Mouse (Mus musculus) urinary bladder, postnatal 36 days (tissue): Measurements from ENCODE around the gene Cpeb1.
"Not testable (repeated sequence)": the region's sequence is repeated elsewhere in the genome, so short reads cannot be mapped to it uniquely, and the experiment has no call there.

Experiments
- DNase-seq, 2 experiments: peaks; one replicate each; pipeline ENCODE4 v3.0.0; 2022; ENCODE audit warnings: low spot score in 2 of 2, mixed read lengths in 1 of 2

Cpeb1 gene

DNA sequence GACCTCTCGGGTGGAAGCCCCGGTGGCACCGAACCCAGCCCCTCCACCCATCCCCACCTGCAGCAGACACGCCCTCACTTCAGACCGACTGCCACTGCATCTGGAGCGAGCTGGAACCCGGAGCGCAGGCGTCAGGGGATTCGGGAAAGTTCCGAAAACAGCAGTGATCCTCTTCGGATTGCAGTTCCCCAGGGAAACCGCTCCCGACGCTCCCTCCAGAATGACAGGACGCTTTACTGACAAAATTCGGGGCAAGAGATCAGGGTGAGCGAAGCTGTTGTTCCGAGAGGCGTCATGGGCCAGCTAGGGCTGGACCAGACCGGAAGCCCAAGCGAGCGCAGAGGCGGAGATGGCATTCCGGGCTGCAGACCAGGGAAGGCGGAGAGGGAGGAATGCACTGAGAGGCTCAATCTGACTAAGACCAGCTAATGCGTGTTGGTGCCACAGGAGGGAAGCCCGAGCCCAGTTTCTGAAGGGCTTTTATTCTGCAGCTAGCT is at the start of gene Cpeb1:
Gene Cpeb1, minus strand, starts transcription at position 311 of the 497 bp plus-strand sequence.
- peak; percentile 52 to 73 for DNase-seq

DNA sequence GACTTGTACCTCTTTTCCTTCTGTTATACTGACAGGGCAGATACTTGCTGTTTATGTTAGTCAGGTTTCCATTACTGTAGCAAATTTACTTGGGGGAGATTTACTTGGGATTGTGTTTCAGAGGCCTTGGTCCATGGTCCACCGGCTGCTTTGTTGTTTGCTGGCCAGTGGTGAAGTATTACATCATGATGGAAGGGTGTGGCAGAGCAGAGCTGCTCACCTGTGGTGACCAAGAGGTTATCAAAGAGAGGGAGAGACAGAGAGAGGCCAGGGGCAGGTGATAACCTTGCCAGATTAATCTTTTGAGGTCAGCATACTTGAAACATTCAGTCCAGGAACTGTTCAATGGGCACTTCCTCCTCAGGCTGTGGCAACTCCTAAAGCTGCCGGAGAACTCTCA is 45.8 kb upstream of the Cpeb1 start:
- DNase-seq, result no peak

DNA sequence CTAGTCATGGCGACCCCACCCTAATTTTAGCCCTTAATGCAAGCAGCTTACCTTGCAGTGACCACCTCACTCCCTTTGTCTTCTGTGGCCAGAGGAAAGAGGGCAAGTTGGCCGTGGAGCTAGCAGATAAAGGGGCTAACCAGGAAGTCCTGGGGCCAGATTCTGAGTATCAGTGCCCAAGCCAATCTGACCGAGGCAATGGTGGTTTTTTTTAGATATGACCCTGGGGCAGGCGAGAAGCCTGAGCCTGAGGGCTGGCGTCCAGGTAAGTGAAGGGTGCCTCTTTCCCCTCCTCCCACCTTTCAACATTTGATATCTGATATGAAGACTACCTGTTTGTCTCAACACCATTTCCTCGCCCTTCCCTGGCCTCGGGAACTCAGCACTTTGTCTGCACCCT is 42.9 kb upstream of the Cpeb1 start, which contains the start of gene BC048679:
Gene BC048679, minus strand, starts transcription at position 101 of the 400 bp plus-strand sequence.
- no peak for DNase-seq

DNA sequence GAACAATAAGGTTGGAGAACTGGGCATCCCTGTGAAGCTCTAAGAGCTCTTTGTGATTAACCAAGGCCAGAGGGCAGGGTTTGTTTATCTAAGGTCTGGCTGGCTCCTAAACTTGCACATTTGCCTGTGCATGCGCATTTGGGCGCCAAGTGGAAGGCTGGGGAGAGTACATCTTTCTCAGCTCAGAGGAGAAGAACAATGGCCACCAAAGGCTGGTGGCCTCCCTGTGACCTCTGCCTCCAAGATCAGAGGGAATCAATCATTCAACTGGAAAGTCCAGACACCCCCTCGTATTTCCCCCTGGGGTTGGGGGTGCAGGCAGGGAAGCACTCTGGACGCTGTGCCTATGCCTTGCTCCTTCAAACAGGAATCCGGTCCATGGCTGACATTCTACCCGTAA is 41.9 kb upstream of the Cpeb1 start:
- DNase-seq, result no peak

DNA sequence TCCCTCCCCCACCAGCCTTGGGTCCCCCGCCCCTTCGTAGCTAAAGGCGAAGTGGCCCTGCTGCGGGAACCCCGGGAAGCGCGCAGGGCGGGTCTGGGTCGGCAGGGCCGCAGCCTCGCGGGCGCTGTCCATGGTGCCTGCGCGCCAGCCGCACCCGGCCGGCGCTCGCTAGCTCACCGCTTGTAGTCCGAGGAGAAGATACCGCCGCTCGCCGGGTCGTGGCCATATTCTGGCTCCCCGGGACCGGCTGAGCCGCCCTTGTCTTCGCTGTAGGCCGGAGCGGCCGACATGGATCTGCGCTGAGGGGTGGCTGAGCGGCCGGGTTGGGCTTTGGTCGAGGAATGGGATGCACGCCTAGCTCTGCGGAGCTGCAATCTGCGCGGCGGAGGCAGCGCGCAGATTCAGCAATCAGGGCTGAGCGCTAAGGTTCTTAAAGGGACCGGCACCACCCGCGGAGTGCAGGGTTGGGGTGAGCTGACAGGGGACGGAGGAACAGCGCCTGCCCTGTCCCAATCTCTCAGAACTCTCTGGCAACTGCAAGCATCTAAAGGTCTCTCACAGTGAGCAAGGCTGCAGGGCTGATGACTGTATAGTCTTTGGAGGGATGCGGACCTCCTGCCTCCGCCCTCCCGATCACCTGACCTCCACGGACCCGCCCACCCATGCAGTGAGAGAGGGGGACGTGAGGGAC is 38.2 kb upstream of the Cpeb1 start, which contains the start of gene Ap3b2:
Gene Ap3b2, minus strand, starts transcription at position 595 of the 691 bp plus-strand sequence.
- peak; percentile 49 to 50 for DNase-seq

DNA sequence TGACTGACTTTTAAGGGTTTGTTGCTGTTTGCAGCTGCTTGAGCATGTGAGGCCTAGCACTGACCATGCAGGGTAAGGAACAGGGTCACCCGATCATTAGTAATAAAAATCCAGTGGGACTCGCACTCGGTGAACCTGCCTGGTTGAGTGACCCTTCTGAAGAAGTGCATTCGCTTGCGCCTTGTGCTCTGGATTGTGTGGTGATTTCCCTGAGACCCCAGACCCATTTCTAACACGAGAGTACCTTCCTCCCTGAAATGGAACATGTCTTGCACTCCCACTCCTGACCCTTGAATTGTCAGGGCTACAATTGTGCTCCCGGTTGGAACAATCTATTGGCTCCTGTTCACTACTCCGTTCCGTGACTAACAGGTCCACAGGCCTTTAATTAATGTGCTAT is 37.4 kb upstream of the Cpeb1 start:
- no peak for DNase-seq

DNA sequence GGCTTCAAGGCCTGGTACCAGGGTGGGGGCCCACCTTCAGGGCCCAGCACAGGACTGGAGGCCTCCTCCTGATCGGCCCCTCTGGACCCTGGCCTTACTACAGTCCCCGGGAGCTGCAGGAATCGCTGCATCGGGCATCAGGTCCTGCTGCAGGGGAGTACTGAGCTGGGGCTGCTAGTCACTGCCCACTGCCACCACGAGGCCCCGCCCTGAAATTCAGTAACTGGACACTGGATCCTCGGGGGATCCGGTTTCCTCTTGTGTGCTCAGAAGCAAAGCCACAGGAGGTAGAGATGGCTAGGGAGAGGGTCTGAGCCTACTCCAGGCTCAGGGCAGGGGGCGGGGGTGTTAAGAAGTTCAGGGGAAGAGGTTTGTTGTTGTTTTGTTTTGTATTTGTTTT is 34.4 kb upstream of the Cpeb1 start:
- no peak for DNase-seq

DNA sequence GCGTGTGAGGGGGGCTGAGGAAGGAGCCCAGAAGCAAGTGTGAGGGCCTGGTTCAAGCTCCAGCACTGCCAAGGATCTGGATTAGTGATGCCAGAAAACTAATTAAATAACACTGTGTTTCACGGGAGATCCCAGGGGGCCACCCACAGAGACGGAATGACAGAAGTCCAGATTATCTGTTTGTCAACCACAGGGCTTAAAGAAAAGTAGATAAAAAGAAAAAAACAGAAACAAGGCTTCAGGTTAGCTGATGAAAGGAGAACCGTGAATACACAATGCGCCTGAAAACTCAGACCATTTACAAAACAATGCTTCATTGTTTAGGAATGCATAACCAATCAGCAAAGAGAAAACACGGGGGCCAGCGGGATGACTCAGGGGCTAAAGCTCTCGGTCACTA is 25.5 kb upstream of the Cpeb1 start:
- DNase-seq, result no peak

DNA sequence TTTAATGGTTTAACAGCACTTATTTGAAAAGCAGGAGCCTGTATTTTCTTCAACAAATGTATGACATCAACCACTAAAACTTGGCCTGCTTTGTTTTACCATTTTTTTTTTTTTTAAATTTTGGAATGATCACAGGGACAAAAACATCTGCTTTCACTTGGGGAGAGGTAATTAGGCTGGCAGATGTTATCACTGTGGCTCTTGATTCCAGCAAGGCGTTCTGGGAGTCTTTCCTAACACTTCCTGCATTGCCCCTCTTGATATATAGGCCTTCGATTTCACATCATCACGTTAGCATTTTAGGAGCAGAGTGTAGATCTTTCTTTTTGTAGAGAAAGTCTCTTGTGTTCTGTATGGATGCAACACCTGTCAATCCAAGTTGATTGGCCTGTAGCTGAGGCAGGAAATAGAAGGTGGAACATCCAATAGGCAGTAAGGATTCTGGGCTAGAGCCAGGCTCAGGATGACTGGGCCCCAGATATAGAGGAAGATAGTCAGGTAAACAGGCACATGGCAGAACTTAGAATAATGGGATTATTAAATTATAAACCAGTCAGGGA is 24.3 kb upstream of the Cpeb1 start:
- DNase-seq, result no peak

DNA sequence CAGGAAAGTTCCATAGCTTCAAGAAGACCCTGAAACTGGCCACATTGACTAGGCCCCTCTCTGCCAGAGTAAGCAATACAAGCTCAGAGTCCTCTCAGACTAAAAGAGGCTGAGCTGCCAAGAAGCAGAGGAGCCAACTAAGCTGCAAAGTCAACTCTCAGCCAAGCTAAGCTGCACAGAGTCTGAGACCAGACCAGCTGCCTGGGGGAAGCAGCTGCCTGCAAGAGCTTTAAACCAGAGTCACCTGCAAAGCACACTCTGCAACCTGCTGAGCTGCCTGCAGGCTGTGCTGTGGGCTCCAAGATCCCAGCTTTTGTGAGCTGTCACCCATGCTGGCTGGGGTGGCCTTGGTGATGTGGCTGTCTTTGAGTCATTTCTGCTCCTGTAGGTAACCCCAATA is 23.0 kb upstream of the Cpeb1 start:
- not testable (repeated sequence) for DNase-seq

DNA sequence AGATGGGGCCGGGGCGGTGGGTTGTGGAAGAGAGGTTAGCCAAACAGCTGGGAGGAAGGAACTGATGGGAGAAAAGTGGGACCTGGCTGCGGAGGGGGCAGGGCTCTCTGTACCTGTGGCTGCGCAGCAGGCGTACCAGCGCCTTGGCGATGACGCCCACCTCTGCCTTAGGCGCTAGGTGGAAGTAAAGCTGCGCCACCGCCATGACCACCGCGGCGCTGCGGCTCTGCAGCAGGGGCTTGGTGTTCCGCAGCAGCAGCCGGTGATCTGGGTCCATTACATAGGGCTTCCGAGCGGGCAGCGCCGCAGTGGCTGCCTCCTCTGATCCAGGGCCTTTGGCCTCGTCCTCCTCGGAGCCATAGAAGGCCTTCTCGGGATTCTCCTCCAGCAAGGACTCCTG is 21.6 kb upstream of the Cpeb1 start:
- no peak for DNase-seq

DNA sequence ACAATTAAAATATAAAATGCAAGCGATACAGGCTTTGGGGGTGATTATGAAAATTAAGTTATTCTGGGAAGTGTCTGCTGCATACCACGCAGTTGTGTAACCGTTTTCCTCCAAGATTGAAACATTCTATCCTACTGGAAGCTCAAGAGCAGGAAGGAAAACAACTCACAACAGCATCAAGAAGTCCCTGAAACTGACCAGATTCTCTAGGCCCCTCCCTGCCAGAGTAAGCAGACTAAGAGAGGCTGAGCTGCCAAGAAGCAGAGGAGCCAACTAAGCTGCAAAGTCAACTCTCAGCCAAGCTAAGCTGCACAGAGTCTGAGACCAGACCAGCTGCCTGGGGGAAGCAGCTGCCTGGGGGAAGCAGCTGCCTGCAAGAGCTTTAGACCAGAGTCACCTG is 20.0 kb upstream of the Cpeb1 start:
- no peak for DNase-seq

DNA sequence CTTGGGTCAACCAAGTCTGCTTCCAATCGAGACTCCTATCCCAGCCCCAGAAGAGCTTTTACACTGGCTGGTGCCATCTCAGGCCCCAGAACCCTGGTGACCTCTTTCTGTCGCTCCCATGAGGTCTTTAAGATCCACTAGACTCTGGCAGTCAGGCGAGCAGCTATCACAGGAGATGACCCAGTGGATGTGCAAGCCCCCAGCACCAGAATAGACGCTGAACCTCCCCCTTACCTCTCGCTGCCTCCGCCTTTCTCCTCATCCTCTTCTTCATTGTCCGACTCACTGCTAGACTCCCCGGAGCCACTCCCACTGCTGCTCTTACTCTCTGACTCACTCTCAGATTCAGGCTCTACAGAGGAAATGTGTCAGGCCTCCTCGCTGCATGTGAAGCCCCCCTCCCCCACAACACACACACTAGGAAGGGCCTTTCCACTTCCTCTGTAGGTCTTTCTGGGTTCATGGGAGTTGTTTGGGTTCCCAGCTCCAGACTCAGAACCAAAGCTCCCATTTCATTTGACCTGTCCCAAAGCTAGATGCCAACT is 9.7 kb upstream of the Cpeb1 start:
- no peak for DNase-seq

DNA sequence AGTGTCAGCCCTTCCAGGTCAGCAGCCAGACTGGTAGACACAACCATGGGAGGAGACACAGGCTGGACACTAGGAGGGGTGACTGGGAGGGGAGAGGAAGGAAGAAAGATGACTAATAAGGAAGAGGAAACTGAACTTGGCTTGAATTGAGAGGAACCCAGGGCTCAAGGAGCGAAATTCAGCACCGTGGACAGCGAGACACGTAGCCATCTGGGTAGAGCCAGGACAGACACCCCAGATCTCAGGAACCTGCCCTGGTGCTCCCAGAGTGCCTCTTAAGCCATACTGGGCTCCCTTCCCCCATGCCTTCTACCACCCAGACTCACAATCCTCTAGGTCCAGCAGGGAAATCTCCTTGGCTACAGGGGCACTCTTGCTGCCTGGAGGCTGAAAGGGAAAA is 8.9 kb upstream of the Cpeb1 start:
- DNase-seq, result no peak

DNA sequence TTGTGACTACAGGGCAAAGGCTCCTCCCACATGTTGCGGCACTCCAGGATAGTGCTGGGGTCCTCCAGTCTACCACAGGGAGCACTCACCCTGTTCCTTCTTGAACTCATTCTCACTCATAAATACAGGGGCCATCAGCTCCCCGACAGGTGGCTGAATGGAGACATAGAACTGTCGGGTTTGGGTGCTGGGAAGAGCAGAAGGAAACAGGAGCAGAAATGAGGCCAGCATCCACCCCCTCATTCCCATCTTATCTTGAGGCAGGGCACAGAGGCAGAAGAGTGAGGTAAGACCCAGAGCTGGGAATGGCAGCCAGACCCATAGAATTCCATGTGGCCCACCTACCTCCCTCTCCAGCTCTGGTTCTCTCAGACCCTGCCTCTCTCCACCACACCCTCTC is 7.5 kb upstream of the Cpeb1 start:
- DNase-seq, result no peak

DNA sequence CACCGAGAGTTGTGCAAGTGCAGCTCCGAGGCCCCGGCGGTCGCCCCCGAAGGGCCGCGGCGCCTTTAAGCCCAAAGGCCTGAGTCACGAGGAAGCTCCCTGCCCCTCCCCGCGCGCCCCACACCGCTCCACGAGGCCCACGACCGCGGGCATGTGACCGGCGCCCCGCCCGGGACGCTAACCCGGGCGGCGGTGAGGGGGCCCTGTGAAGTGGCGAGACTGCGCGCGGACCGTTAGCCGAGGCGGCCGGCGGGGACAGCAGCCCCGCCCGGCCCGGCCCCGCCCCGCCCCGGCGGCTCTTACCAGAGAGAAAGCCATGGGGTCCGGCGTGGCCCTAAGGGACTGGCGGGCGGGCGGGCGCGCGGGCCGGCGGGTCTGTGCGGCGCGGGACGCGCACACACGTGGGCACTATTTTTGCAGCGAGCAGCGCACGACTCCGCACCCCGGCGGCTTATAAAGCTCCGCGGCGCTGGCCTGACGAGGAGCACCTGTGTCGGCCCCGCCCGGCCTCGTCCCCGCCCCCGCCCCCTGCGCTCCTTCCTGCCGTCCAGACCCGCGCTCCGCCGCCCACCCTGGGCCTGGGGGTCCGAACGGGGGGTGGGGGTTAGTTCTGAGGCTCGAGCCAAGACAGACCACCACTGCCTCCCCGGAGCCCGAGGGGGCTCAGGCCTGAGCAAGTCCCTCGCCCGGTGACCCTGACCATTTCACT is 780 bp downstream of the Cpeb1 start:
- DNase-seq, result peak; percentile 24 to 52

DNA sequence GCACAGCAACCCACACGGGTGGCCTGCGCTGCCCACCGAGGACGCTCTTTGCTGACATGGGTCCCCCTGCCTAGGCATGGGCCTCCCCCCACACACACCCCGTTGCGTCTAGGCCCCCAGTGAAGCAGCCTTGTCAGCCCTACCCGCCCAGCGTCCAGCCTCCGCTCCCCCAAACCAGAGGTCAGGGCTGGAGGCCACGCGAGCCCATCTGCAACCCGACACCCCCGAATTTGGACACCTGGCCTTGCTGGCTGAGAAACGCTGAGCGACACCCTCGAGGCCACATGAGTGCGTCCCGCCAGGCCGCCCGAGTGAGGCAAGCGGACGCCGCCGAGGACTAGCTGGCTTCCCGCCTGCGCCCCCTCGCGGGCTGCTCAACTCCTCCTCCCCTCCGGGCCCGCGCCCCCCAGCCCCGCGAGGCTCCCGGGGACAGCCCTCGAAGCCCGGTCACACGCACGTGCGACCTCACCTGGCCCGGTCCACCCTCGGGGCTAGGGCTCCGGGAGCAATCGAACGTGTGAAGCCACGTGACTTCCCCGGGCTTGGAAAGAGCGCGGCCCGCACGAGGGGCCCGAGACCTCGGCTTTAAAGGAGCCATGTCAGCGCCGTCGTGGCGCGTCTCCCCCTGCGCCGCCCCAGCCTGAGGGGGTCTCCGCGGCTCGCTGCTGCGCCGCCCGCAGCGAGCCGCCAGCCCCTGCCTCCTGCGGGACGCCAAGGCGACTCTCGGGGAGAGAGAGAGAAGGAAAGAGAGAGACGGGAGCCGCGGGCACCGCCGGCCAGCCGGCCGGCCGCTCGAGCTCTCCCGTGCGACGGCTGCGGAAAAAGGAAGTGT is 1.6 kb downstream of the Cpeb1 start:
- DNase-seq, result peak; percentile 22 to 32

DNA sequence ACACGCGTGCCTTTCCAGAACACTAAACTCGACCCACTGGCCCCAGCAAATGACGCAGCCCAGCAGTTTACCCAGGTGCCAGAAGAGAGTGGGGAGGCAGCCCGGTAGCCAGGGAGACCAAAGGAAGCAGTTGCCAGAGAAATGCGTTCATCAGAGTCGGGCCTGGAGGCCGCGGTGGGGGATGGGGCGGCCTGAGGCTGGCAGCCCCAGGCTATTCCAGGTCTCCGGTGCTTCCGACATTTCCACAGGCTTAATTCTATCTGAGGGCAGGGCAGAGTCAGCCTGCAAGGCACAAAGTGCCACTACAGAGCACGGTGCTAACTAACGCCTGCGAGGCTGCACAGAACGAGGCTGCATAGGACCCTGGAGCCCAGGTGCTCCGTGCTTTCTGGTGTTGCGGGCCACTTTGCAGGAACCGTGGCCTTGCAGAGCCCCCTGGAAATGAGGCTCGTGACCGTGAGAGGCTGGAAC is 2.3 kb downstream of the Cpeb1 start:
- DNase-seq, result peak; percentile 3 to 12

DNA sequence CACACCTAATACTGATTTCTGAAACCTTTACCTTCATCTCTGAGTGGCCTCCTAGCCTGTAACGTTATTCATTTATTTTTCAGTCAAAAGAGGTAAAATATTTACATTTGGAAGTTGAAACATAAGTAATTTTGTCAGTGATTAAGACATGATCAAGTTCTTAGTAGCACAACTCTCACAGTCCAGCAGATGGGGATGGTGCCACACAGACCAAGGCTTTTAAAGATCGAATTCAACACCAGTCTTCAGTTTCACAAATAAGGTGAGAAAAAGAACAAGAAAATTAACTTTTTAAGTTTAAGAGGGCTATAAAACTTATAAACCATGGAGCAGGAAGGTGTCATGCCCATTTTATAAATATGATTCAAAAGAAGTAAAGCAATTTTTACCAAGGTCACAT is 56.3 kb downstream of the Cpeb1 start:
- peak in 1 of 2 experiments; percentile 14 for DNase-seq

DNA sequence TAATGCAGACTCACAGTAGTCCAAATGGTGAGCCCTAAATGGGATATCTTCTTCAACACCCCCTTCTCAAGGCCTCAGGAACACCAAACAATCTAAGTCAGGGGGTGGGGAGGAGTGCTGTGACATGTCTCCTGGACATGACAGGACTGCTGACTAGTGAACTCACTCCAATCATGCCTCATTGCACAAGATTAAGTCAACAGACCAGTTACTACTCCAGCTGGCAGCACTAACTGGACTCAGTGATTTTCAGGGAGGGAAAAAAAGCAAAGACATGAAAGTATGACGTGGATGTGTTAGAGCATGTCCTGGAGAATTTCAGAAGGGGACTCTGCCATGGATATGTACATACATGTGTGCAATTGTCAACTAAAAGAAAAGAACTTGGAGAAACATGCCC is 75.9 kb downstream of the Cpeb1 start:
- no peak for DNase-seq

DNA sequence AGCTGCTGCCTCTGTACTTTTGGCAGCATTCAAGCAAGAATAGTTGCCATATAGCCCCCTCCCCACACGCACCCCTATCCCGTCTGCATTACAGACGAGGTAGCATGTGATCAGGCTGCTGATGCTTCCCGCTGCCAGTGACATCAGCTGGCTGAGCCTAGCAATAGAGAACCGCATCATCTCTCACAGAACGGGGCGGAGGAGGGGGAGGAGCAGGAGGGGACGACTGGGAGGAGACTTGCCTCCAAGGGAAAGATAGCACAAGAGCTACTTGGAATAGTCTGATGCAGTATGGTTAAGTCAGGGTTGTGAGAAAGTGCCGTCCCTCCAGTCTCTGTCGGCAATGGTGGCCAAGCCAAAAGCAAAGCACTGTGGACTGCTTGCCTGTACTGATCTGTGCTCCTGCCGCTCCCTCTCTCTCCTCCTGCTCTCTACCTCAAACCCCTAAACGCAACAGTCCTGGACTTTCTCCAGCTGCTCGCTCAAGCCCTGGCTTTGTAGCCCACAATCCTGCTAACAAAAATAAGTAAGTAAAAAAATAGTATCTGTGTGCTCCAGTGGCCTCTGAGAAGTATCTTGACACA is 82.8 kb downstream of the Cpeb1 start:
- peak in 1 of 2 experiments; percentile 17 for DNase-seq
